Mouse (Mus musculus) heart, embryonic 16.5 days (tissue): ENCODE measurements at regions not wholly inside any gene's neighbourhood (a gene's known extent, or its start where the extent isn't known, plus 50 kb on each side); places are given as distances from the start of the nearest gene placed in this dataset.

Experiments used
- ATAC-seq: fragments of 200-750 bp; cut with Nextera tagmentation; replicated peaks from 2 replicates; pipeline ENCODE4 v1.8.0; 2017; ENCODE audit warnings: moderate number of reproducible peaks; ENCODE audit not compliant: insufficient read depth, low FRiP score; ENCODE audit errors: extremely low read depth
- H3K27ac ChIP-seq: fragments of 300-500 bp; sonication (generic); 2 replicates; pipeline ENCODE4 v1.5.1; 2014; ENCODE audit warnings: mild to moderate bottlenecking, low read length, control low read depth, moderate library complexity
- H3K27me3 ChIP-seq: fragments of 300-500 bp; sonication (generic); 2 replicates; pipeline ENCODE4 v1.6.1; 2014; ENCODE audit warnings: low read length, mixed read lengths; ENCODE audit not compliant: control insufficient read depth, insufficient read depth
- H3K36me3 ChIP-seq: fragments of 300-500 bp; sonication (generic); 2 replicates; pipeline ENCODE4 v1.6.1; 2014; ENCODE audit not compliant: control insufficient read depth, insufficient read depth
- H3K4me1 ChIP-seq: fragments of 300-500 bp; sonication (generic); 2 replicates; pipeline ENCODE4 v1.6.1; 2014; ENCODE audit warnings: low read length, mixed read lengths; ENCODE audit not compliant: control insufficient read depth, insufficient read depth
- H3K4me2 ChIP-seq: fragments of 300-500 bp; sonication (generic); 2 replicates; pipeline ENCODE4 v1.6.1; 2014; ENCODE audit warnings: low read depth, mild to moderate bottlenecking, control low read depth, low read length
- H3K4me3 ChIP-seq: fragments of 300-500 bp; sonication (generic); 2 replicates; pipeline ENCODE4 v1.5.1; 2014; ENCODE audit warnings: mild to moderate bottlenecking, control low read depth, low read length
- H3K9ac ChIP-seq: fragments of 300-500 bp; sonication (generic); 2 replicates; pipeline ENCODE4 v1.6.1; 2014; ENCODE audit warnings: low read length, control low read depth
- H3K9me3 ChIP-seq: fragments of 300-500 bp; sonication (generic); replicated peaks from 2 replicates; pipeline ENCODE4 v1.6.1; 2016; ENCODE audit warnings: low read length; ENCODE audit not compliant: control insufficient read depth
- WGBS: fragments of 180-500 bp; shearing (Covaris S2); extraction: QIAGEN DNeasy Blood & Tissue Kit; methylation state at CpG from one replicate; pipeline ENCODE4 v1.1.7; 2014; 5-methylcytosine and 5-hydroxymethylcytosine counted together

GRCm38 (mm10) chr13:111144721-111145120 lies 110.1 kb upstream of the Actbl2 start:
- no peak for ATAC-seq
- WGBS: 79% methylated on average over 3 of the region's 3 CpGs
- Histone ChIP-seq H3K4me2 (no peak overlapping the region), H3K27me3 (no peaks in the 10 kb centered on the region), H3K4me3 (no peak overlapping the region), H3K4me1 (0 out of 2 replicates have a peak, but pooled peaks cover 2% of the 10 kb centered on the region), H3K27ac (no peak overlapping the region), H3K36me3 (no peaks in the 10 kb centered on the region), H3K9me3 (no peaks in the 10 kb centered on the region), H3K9ac (no peak overlapping the region)

- no peak overlapping the region for H3K9ac ChIP-seq
- H3K36me3 ChIP-seq: no peaks in the 10 kb centered on the region
- H3K9me3 ChIP-seq: no peaks in the 10 kb centered on the region
- 66% methylated on average over 14 of the region's 14 CpGs for WGBS
- no peaks in the 10 kb centered on the region for H3K4me1 ChIP-seq
- ATAC-seq: no peak
- no peak overlapping the region for H3K27ac ChIP-seq
- H3K4me3 ChIP-seq: no peak overlapping the region
- H3K4me2 ChIP-seq: no peak overlapping the region
- no peaks in the 10 kb centered on the region for H3K27me3 ChIP-seq
These were observed 96.7 kb upstream of the Actbl2 start for GRCm38 (mm10) chr13:111157921-111158638.

DNA sequence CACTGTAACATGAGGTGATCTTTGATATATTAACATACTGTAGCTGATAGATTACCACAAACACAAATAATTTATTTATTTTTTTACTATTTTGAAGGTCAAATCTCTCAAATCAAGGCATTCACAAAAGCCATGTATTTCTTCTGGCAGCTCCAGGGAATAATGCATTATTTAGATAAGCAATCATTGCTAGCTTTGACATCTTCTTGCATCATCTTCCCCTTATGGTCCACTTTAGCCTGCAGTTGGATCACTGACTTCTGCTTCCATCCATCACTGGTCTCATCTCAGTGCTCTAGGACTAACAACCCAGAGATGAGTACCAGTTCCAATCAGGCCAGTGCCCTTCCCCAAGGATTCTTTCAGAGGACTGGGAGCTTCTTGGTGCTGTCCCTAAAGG lies 95.3 kb upstream of the Actbl2 start:
- Histone ChIP-seq H3K4me3 (no peak overlapping the region), H3K27ac (no peak overlapping the region), H3K4me1 (no peaks in the 10 kb centered on the region), H3K4me2 (no peak overlapping the region), H3K27me3 (no peaks in the 10 kb centered on the region), H3K9me3 (no peaks in the 10 kb centered on the region), H3K9ac (no peak overlapping the region), H3K36me3 (no peaks in the 10 kb centered on the region)
- no peak for ATAC-seq

GRCm38 (mm10) chr13:111165538-111165937 lies 89.3 kb upstream of the Actbl2 start:
- Histone ChIP-seq H3K4me2 (no peak overlapping the region), H3K9ac (no peak overlapping the region), H3K9me3 (no peaks in the 10 kb centered on the region), H3K27ac (no peak overlapping the region), H3K36me3 (no peaks in the 10 kb centered on the region), H3K27me3 (no peaks in the 10 kb centered on the region), H3K4me1 (no peaks in the 10 kb centered on the region), H3K4me3 (no peak overlapping the region)
- WGBS: 85% methylated on average over 2 of the region's 2 CpGs
- no peak for ATAC-seq

- no peaks in the 10 kb centered on the region for H3K4me1 ChIP-seq
- no peak overlapping the region for H3K4me3 ChIP-seq
- 84% methylated on average over 5 of the region's 5 CpGs for WGBS
- no peak overlapping the region for H3K27ac ChIP-seq
- no peak overlapping the region for H3K9ac ChIP-seq
- no peaks in the 10 kb centered on the region for H3K36me3 ChIP-seq
- H3K27me3 ChIP-seq: no peaks in the 10 kb centered on the region
- no peaks in the 10 kb centered on the region for H3K9me3 ChIP-seq
- ATAC-seq: no peak
- H3K4me2 ChIP-seq: no peak overlapping the region
These were observed 84.3 kb upstream of the Actbl2 start for GRCm38 (mm10) chr13:111170269-111171165.

- Histone ChIP-seq H3K9ac (no peak overlapping the region), H3K27me3 (no peaks in the 10 kb centered on the region), H3K9me3 (no peaks in the 10 kb centered on the region), H3K4me3 (no peak overlapping the region), H3K36me3 (no peaks in the 10 kb centered on the region), H3K27ac (no peak overlapping the region), H3K4me2 (no peak overlapping the region), H3K4me1 (no peaks in the 10 kb centered on the region)
- ATAC-seq: no peak
- 77% methylated on average over 6 of the region's 6 CpGs for whole genome bisulfite sequencing
These were observed 75.6 kb upstream of the Actbl2 start for GRCm38 (mm10) chr13:111179186-111179585.

GRCm38 (mm10) chr13:111183293-111183692 lies 71.5 kb upstream of the Actbl2 start:
- no peak for ATAC-seq
- Histone ChIP-seq H3K9me3 (no peaks in the 10 kb centered on the region), H3K4me3 (no peak overlapping the region), H3K9ac (no peak overlapping the region), H3K36me3 (no peaks in the 10 kb centered on the region), H3K4me2 (no peak overlapping the region), H3K27me3 (no peaks in the 10 kb centered on the region), H3K4me1 (no peaks in the 10 kb centered on the region), H3K27ac (no peak overlapping the region)
- WGBS: 80% methylated on average over 2 of the region's 2 CpGs

DNA sequence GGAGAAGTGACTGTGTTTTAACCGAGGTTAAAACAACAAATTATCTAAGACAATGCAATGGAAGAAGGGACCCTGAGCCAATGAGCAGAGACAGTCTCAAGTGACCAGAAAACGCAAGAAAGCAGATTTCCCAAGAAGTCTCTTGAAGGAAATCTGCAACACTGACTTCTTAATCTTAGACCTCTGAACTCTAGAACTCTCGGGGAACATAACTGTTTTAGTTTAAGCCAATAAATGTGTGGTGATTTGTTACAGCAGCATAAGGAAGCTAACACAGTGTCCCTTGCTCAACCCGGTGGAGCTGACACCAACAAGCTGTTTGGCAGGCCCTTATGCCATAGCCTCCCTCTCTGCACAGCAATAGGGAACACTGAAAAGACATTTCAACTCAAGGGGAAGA lies 69.0 kb upstream of the Actbl2 start:
- H3K9ac ChIP-seq: no peak overlapping the region
- no peaks in the 10 kb centered on the region for H3K27me3 ChIP-seq
- H3K4me2 ChIP-seq: no peak overlapping the region
- H3K4me1 ChIP-seq: no peaks in the 10 kb centered on the region
- ATAC-seq: no peak
- no peak overlapping the region for H3K27ac ChIP-seq
- no peaks in the 10 kb centered on the region for H3K9me3 ChIP-seq
- H3K4me3 ChIP-seq: no peak overlapping the region
- WGBS: 66% methylated on average over 4 of the region's 4 CpGs
- no peaks in the 10 kb centered on the region for H3K36me3 ChIP-seq

DNA sequence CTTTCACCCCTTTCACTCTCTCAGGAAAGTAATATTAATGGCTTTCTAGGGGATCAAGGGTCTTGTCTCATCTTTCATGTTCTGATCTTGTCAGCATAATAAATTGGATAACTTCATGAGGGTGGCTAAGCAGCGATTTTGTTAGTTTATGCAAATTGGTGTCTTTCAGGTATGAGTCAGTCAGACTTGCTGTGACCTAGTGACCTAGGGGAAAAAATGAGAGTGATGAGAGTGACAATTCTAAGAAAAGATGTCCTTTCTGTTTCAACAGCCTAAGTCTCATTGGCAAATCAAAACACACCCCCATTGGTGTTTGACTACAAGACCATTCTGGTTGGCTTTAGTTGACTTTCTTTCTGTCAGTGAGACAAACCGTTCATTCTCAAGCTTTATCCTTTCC lies 68.0 kb upstream of the Actbl2 start:
- no peak overlapping the region for H3K9ac ChIP-seq
- no peak overlapping the region for H3K4me2 ChIP-seq
- H3K27me3 ChIP-seq: no peaks in the 10 kb centered on the region
- ATAC-seq: no peak
- H3K36me3 ChIP-seq: no peaks in the 10 kb centered on the region
- no peak overlapping the region for H3K4me3 ChIP-seq
- no peak overlapping the region for H3K27ac ChIP-seq
- no peaks in the 10 kb centered on the region for H3K9me3 ChIP-seq
- no peaks in the 10 kb centered on the region for H3K4me1 ChIP-seq
- 74% methylated on average over 2 of the region's 2 CpGs for WGBS
